Comparison of ENCODE assay signal across 17 mouse cellular contexts in the genomic region with DNA sequence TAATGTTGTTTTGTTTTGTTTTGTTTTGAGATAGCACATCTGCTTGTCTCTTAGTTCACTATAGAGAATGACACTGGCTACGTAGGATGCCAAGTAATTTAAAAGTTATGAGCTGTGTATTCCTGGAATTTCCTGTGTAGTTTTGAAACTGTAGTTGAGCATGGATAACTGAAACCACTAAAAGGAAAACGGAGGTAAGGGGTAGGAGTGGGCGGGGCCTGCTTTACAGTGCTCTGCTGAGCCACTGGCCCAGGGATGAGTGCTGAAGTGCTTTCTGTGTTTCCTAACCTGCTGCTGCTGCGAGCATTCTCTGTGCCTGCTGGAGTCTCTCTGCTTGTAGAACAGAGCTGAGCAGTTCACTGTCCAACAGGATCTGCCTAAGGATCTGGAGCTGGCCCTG. TPM values are rescaled to one million over a fixed set of nuclear protein-coding genes. Genes with fewer than 3 reads are reported as not detected.
A peak's percentile ranks its signal among the peaks of the same experiment; 100 is the strongest.
DNase-seq lines count a peak whose midpoint lies in the region; ATAC-seq and TF ChIP-seq lines count a peak whose summit lies in the region.
"Had no signal": no experiment of that assay in that cellular context is flagged by ENCODE, and none has a peak within 500 bp of the region (broad histone marks: within the 10 kb centered on the region; RNA-seq: fewer than 3 reads in every experiment).

No protein-coding gene starts in this region.

- H3K27ac ChIP-seq in limb, embryonic 14.5 days (replicated peaks; ENCODE audit: low read depth, low read length), result no peak overlapping the region
- no peak overlapping the region for H3K27ac ChIP-seq in limb, embryonic 10.5 days
- H3K27ac ChIP-seq: gastrocnemius, adult 2 months; heart, embryonic 10.5 days; limb, embryonic 13.5 days; neural tube, embryonic 12.5 days had no signal

- H3K9ac ChIP-seq in limb, embryonic 14.5 days (ENCODE audit: low read depth, low read length, severe bottlenecking), result no peak overlapping the region
- H3K9ac ChIP-seq: limb, embryonic 13.5 days; neural tube, embryonic 12.5 days had no signal

- H3K36me3 ChIP-seq in limb, embryonic 14.5 days (ENCODE audit: control insufficient read depth, insufficient read depth, low read length), result peaks cover 4% of the 10 kb centered on the region; the same call in 1 of the 2 replicates
- H3K36me3 ChIP-seq in limb, embryonic 10.5 days, result peaks cover 11% of the 10 kb centered on the region
- H3K36me3 ChIP-seq: limb, embryonic 13.5 days; neural tube, embryonic 12.5 days had no signal

- ATAC-seq in limb, embryonic 14.5 days (ENCODE audit: low FRiP score, low read depth), result no peak
- ATAC-seq in megakaryocyte progenitor cell, adult 5-6 weeks (replicated peaks; ENCODE audit: poor library complexity), result peak; percentile 34; the same call in 1 of the 2 replicates
- ATAC-seq: forebrain, embryonic 16.5 days; hindbrain, embryonic 16.5 days had no signal

- peak; percentile 16 for DNase-seq in limb, embryonic 14.5 days (ENCODE audit: low spot score)
- no peak for DNase-seq in limb, embryonic 10.5 days (ENCODE audit: low spot score)
- peak; percentile 31 for DNase-seq in thymus, postnatal 14 days
- DNase-seq in thymus, postnatal 0 days (ENCODE audit: low spot score), result no peak
- peak; percentile 57 for DNase-seq in R1 (ENCODE audit: low read depth, low spot score)
- no peak for DNase-seq in embryo, embryonic 10.5 days (ENCODE audit: low spot score)
- DNase-seq: adrenal gland, postnatal 10 days; cerebellum, adult 9-10 months; gastrocnemius, adult 2 months; right cerebral cortex, postnatal 14 days had no signal

- no peaks in the 10 kb centered on the region for H3K9me3 ChIP-seq in limb, embryonic 14.5 days (ENCODE audit: control insufficient read depth, low read length)
- no peaks in the 10 kb centered on the region for H3K9me3 ChIP-seq in limb, embryonic 10.5 days (replicated peaks)
- H3K9me3 ChIP-seq: heart, embryonic 10.5 days; limb, embryonic 13.5 days; neural tube, embryonic 12.5 days had no signal

- WGBS in limb, embryonic 14.5 days, result 40% methylated on average over 4 of the region's 4 CpGs
- 63% methylated on average over 4 of the region's 4 CpGs for WGBS in limb, embryonic 10.5 days

- H3K4me2 ChIP-seq in limb, embryonic 14.5 days (replicated peaks; ENCODE audit: low read depth, low read length, severe bottlenecking), result no peak overlapping the region
- H3K4me2 ChIP-seq: limb, embryonic 13.5 days; neural tube, embryonic 12.5 days had no signal

- no peak overlapping the region for H3K4me3 ChIP-seq in limb, embryonic 14.5 days (replicated peaks; ENCODE audit: low read length)
- no peak overlapping the region for H3K4me3 ChIP-seq in limb, embryonic 10.5 days
- H3K4me3 ChIP-seq: erythroblast, embryonic 14.5 days; gastrocnemius, adult 2 months; heart, embryonic 10.5 days; limb, embryonic 13.5 days; neural tube, embryonic 12.5 days had no signal

- TF ChIP-seq POLR2A in limb, embryonic 14.5 days (IDR thresholded peaks at IDR 0.05; ENCODE audit: borderline replicate concordance, extremely low read depth, insufficient read depth, insufficient read length), result no peak

- peaks cover 14% of the 10 kb centered on the region for H3K4me1 ChIP-seq in limb, embryonic 14.5 days (ENCODE audit: control insufficient read depth, insufficient read depth, low read length)
- peaks cover 12% of the 10 kb centered on the region; the same call in 1 of the 2 replicates for H3K4me1 ChIP-seq in limb, embryonic 10.5 days

- no peaks in the 10 kb centered on the region for H3K27me3 ChIP-seq in limb, embryonic 14.5 days (ENCODE audit: control insufficient read depth, insufficient read depth, low read length)
- no peaks in the 10 kb centered on the region for H3K27me3 ChIP-seq in limb, embryonic 10.5 days (ENCODE audit: low read depth, poor library complexity, severe bottlenecking)
- H3K27me3 ChIP-seq: limb, embryonic 13.5 days; neural tube, embryonic 12.5 days had no signal

RNA-seq across cellular contexts. Expression of gene Tent4b, which starts 22.3 kb away (rescaled TPM):
- 22.7 and 24.8 TPM in 2 replicates for polyA plus RNA-seq in limb, embryonic 14.5 days (2012; rRNA removed)
- 10.9 and 16.1 TPM in 2 replicates for polyA plus RNA-seq in limb, embryonic 14.5 days (2014; fragmentation: Nextera tagmentation; extraction: Ambion mirVana)
- polyA plus RNA-seq in limb, embryonic 10.5 days (2016; fragmentation: Nextera tagmentation; extraction: Ambion mirVana), result 9.9 and 10.0 TPM in 2 replicates
- polyA plus RNA-seq in thymus, postnatal 0 days (2015; fragmentation: Nextera tagmentation; extraction: Ambion mirVana), result 8.5 and 9.3 TPM in 2 replicates
- total RNA-seq in megakaryocyte progenitor cell, adult 5-6 weeks (2015), result 41.2 and 44.9 TPM in 2 replicates
- 35.7 and 44.7 TPM in 2 replicates for total RNA-seq in megakaryocyte progenitor cell, adult 5-6 weeks (2017)

RNA-seq across cellular contexts. Expression of gene Adcy7, which starts 50.9 kb away (rescaled TPM):
- 7.9 and 8.9 TPM in 2 replicates for polyA plus RNA-seq in limb, embryonic 14.5 days (2012; rRNA removed)
- polyA plus RNA-seq in limb, embryonic 14.5 days (2014; fragmentation: Nextera tagmentation; extraction: Ambion mirVana), result 7.3 and 7.8 TPM in 2 replicates
- 2.2 and 3.1 TPM in 2 replicates for polyA plus RNA-seq in limb, embryonic 10.5 days (2016; fragmentation: Nextera tagmentation; extraction: Ambion mirVana)
- polyA plus RNA-seq in thymus, postnatal 0 days (2015; fragmentation: Nextera tagmentation; extraction: Ambion mirVana), result 16.2 and 21.1 TPM in 2 replicates
- 25.5 and 27.8 TPM in 2 replicates for total RNA-seq in megakaryocyte progenitor cell, adult 5-6 weeks (2015)
- 40.6 and 41.6 TPM in 2 replicates for total RNA-seq in megakaryocyte progenitor cell, adult 5-6 weeks (2017)

Comparison
In these comparisons a context has a peak if more than half of its experiments do, and no peak if none do; other contexts are left out.
1. DNase-seq: peak in limb, embryonic 14.5 days (single experiment), thymus, postnatal 14 days (single experiment) and R1 (single experiment); none in limb, embryonic 10.5 days (single experiment), thymus, postnatal 0 days (single experiment) and embryo, embryonic 10.5 days (single experiment).